Mouse (Mus musculus) hindbrain, embryonic 15.5 days (tissue): ENCODE data around the gene S100pbp. TPM values are rescaled to one million over a fixed set of nuclear protein-coding genes. Genes with fewer than 3 reads are reported as not detected.

Experiments used
- ATAC-seq: fragments of 200-750 bp; cut with Nextera tagmentation; 2 replicates; pipeline ENCODE4 v1.8.0; 2017; ENCODE audit warnings: low read depth, moderate number of reproducible peaks, moderate TSS enrichment; ENCODE audit not compliant: low FRiP score
- H3K27ac ChIP-seq: fragments of 300-500 bp; sonication (generic); replicated peaks from 2 replicates; pipeline ENCODE4 v1.5.1; 2015; ENCODE audit warnings: mild to moderate bottlenecking, inconsistent platforms
- H3K27me3 ChIP-seq: fragments of 300-500 bp; sonication (generic); 2 replicates; pipeline ENCODE4 v1.6.1; 2015; ENCODE audit warnings: control low read depth, inconsistent platforms
- H3K36me3 ChIP-seq: fragments of 300-500 bp; sonication (generic); 2 replicates; pipeline ENCODE4 v1.6.1; 2015; ENCODE audit warnings: control low read depth, inconsistent platforms
- H3K4me1 ChIP-seq: fragments of 300-500 bp; sonication (generic); replicated peaks from 2 replicates; pipeline ENCODE4 v1.6.1; 2015; ENCODE audit warnings: control low read depth, inconsistent platforms
- H3K4me2 ChIP-seq: fragments of 300-500 bp; sonication (generic); 2 replicates; pipeline ENCODE4 v1.6.1; 2015; ENCODE audit warnings: moderate library complexity, mild to moderate bottlenecking, inconsistent platforms
- H3K4me3 ChIP-seq: fragments of 300-500 bp; sonication (generic); 2 replicates; pipeline ENCODE4 v1.5.1; 2015; ENCODE audit warnings: mild to moderate bottlenecking, inconsistent platforms
- H3K9ac ChIP-seq: fragments of 300-500 bp; sonication (generic); 2 replicates; pipeline ENCODE4 v1.6.1; 2015; ENCODE audit warnings: inconsistent platforms
- H3K9me3 ChIP-seq: fragments of 300-500 bp; sonication (generic); 2 replicates; pipeline ENCODE4 v1.6.1; 2016; ENCODE audit warnings: control low read depth, inconsistent platforms
- WGBS: fragments of 180-500 bp; shearing (Covaris S2); methylation state at CpG from one replicate; pipeline ENCODE4 v1.1.7; 2015; 5-methylcytosine and 5-hydroxymethylcytosine counted together
- polyA plus RNA-seq: library from polyadenylated mRNA; unstranded; fragments of >200 nt; fragmentation: Nextera tagmentation; extraction: Ambion mirVana; gene quantifications from 2 replicates; pipeline ENCODE4 v1.2.1, GENCODE M21; 2015

Gene S100pbp
- polyA plus RNA-seq: 19.6 and 20.5 TPM in 2 replicates

GRCm38 (mm10) chr4:129189542-129190519, at the start of gene S100pbp, which contains the start of gene Yars:
Gene S100pbp (minus strand): TSS chr4:129189727.
Gene Yars (plus strand): TSS chr4:129189760.
- H3K36me3 ChIP-seq: no peaks in the 10 kb centered on the region; the same call in 1 of the 2 replicates
- no peaks in the 10 kb centered on the region for H3K27me3 ChIP-seq
- H3K4me2 ChIP-seq: peak within 1 kb of the TSS; percentile 77
- ATAC-seq: peak; percentile 91
- peak within 1 kb of the TSS; percentile 90 for H3K27ac ChIP-seq
- H3K9me3 ChIP-seq: no peaks in the 10 kb centered on the region
- peak within 1 kb of the TSS; percentile 74 for H3K4me3 ChIP-seq
- peaks cover 31% of the 10 kb centered on the region for H3K4me1 ChIP-seq
- H3K9ac ChIP-seq: peak within 1 kb of the TSS; percentile 76
- under 1% methylated on average over 58 of the region's 58 CpGs for WGBS

GRCm38 (mm10) chr4:129239075-129239474, 49.5 kb upstream of the S100pbp start:
- Histone ChIP-seq H3K4me1 (peaks cover 41% of the 10 kb centered on the region), H3K9me3 (no peaks in the 10 kb centered on the region), H3K4me2 (peak overlapping the region; percentile 90), H3K27ac (peak overlapping the region; percentile 81), H3K4me3 (peak overlapping the region; percentile 77), H3K27me3 (no peaks in the 10 kb centered on the region), H3K9ac (peak overlapping the region; percentile 72), H3K36me3 (no peaks in the 10 kb centered on the region)
- WGBS: 1% methylated on average over 29 of the region's 29 CpGs
- ATAC-seq: peak; percentile 87

DNA sequence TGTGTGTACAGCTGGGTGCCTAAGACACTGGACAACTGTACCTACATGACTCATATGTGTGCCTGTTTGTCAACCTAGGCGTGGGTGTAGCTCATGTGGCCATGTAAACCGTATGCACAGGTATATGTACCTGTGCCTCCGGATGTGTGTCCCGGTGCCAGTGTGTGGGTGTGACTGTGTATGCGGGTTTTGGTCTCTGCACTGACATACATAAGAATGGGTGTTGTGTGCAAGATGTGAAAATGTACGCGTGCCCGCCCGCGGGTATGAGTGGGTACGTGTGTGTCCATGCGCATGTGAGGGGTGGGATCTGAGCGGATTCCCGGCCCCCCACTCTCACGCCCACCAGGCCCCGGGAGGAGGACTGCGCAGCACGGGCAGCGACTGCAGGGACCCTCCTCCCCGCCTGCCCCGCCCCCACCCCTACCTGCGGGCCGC, 49.1 kb upstream of the S100pbp start:
- H3K4me1 ChIP-seq: peaks cover 41% of the 10 kb centered on the region
- peak; percentile 67 for ATAC-seq
- no peaks in the 10 kb centered on the region for H3K27me3 ChIP-seq
- H3K4me3 ChIP-seq: peak overlapping the region; percentile 77
- no peaks in the 10 kb centered on the region for H3K9me3 ChIP-seq
- H3K27ac ChIP-seq: peak overlapping the region; percentile 81
- under 1% methylated on average over 22 of the region's 23 CpGs for WGBS
- H3K36me3 ChIP-seq: no peaks in the 10 kb centered on the region
- peak overlapping the region; percentile 72 for H3K9ac ChIP-seq
- peak overlapping the region; percentile 90 for H3K4me2 ChIP-seq

- Histone ChIP-seq H3K4me2 (peak overlapping the region; percentile 90), H3K4me1 (peaks cover 41% of the 10 kb centered on the region), H3K9ac (peak overlapping the region; percentile 72), H3K9me3 (no peaks in the 10 kb centered on the region), H3K27ac (peak overlapping the region; percentile 81; the same call in 1 of the 2 replicates), H3K27me3 (no peaks in the 10 kb centered on the region), H3K36me3 (no peaks in the 10 kb centered on the region), H3K4me3 (peak overlapping the region; percentile 77)
- ATAC-seq: no peak
- WGBS: 6% methylated on average over 21 of the region's 21 CpGs
Measured at GRCm38 (mm10) chr4:129237843-129238441, 48.4 kb upstream of the S100pbp start.

DNA sequence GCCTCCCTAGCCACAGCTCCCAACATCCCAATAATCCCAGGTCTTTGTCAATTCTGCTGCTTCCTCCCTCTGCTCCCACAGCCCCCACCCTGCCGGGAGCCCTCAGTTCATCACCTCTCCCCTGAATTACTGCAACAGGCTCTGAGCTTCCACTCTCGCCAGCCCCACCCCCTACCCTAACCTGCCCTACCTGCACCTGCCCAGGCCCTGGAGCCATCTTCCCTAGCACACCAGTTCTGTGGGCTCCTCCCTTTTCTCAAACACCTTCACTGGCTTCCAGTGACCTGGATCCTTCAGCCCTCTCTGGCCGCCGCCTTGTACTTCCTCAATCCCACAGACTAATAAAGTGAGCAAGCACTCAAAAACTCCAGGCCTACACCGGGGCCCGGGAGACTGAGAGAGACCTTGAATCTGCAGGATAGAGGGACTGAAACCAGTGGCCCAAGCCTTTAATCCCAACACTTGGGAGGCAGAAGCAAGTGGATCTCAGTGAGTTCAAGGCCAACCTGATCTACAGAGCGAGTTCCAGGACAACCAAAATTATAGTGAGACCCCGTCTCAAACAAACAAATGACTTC, 46.8 kb upstream of the S100pbp start:
- Histone ChIP-seq H3K27ac (no peak overlapping the region), H3K4me2 (no peak overlapping the region), H3K4me3 (no peak overlapping the region), H3K9ac (no peak overlapping the region), H3K36me3 (no peaks in the 10 kb centered on the region), H3K4me1 (peaks cover 29% of the 10 kb centered on the region), H3K27me3 (no peaks in the 10 kb centered on the region), H3K9me3 (no peaks in the 10 kb centered on the region)
- ATAC-seq: no peak
- 85% methylated on average over 8 of the region's 8 CpGs for WGBS

DNA sequence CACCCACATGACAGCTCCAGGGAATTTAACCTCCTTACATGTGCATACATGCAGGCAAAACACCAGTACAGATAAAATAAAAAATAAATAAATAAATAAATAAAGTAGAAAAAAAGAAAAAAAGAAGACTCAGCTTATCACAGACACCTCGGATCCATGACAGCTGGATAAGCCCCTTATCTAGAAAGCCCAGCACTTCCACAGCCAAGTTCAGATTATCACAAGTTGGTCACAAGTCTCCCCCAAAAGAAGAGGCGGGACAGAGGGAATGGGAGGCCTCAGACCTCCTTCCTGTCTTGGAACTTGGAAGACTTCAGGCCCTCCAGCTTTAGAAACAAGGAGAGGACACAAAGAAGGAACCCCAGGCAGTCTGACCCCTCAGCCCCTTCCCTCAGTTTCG, 45.6 kb upstream of the S100pbp start:
- peaks cover 29% of the 10 kb centered on the region for H3K4me1 ChIP-seq
- no peaks in the 10 kb centered on the region for H3K36me3 ChIP-seq
- no peak for ATAC-seq
- 73% methylated on average over 3 of the region's 3 CpGs for WGBS
- H3K9me3 ChIP-seq: no peaks in the 10 kb centered on the region
- no peak overlapping the region for H3K4me2 ChIP-seq
- no peak overlapping the region for H3K9ac ChIP-seq
- no peaks in the 10 kb centered on the region for H3K27me3 ChIP-seq
- H3K27ac ChIP-seq: no peak overlapping the region
- H3K4me3 ChIP-seq: no peak overlapping the region

DNA sequence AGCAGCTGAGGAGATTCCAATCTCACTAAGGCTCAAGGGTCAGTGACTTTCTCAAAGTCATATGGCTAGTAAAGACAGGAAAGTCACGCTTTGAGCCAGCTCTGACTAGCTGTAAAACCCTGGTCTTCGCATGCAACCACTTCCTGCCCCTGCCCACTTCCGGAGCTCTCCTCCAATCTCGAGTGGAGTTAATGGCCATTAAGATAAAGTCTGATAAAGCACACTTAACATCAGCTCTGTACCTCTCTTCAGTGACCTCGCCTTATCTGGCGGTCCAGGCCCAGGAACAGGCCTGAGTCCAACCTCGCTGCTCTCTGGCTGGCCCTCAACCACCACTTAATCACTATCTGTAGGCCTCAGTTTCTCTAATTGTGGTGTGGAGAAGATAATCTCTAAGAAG, 45.0 kb upstream of the S100pbp start:
- H3K4me3 ChIP-seq: no peak overlapping the region
- no peaks in the 10 kb centered on the region for H3K27me3 ChIP-seq
- H3K4me1 ChIP-seq: peaks cover 26% of the 10 kb centered on the region
- H3K9ac ChIP-seq: no peak overlapping the region
- WGBS: 88% methylated on average over 7 of the region's 7 CpGs
- no peak overlapping the region for H3K4me2 ChIP-seq
- no peak overlapping the region for H3K27ac ChIP-seq
- H3K36me3 ChIP-seq: no peaks in the 10 kb centered on the region
- no peaks in the 10 kb centered on the region for H3K9me3 ChIP-seq
- no peak for ATAC-seq

GRCm38 (mm10) chr4:129232561-129233360, 43.2 kb upstream of the S100pbp start:
- no peak overlapping the region for H3K27ac ChIP-seq
- H3K4me2 ChIP-seq: no peak overlapping the region
- no peaks in the 10 kb centered on the region for H3K27me3 ChIP-seq
- H3K9ac ChIP-seq: no peak overlapping the region
- no peak for ATAC-seq
- no peaks in the 10 kb centered on the region for H3K9me3 ChIP-seq
- H3K4me1 ChIP-seq: peaks cover 19% of the 10 kb centered on the region
- 78% methylated on average over 9 of the region's 9 CpGs for WGBS
- H3K4me3 ChIP-seq: no peak overlapping the region
- no peaks in the 10 kb centered on the region for H3K36me3 ChIP-seq

DNA sequence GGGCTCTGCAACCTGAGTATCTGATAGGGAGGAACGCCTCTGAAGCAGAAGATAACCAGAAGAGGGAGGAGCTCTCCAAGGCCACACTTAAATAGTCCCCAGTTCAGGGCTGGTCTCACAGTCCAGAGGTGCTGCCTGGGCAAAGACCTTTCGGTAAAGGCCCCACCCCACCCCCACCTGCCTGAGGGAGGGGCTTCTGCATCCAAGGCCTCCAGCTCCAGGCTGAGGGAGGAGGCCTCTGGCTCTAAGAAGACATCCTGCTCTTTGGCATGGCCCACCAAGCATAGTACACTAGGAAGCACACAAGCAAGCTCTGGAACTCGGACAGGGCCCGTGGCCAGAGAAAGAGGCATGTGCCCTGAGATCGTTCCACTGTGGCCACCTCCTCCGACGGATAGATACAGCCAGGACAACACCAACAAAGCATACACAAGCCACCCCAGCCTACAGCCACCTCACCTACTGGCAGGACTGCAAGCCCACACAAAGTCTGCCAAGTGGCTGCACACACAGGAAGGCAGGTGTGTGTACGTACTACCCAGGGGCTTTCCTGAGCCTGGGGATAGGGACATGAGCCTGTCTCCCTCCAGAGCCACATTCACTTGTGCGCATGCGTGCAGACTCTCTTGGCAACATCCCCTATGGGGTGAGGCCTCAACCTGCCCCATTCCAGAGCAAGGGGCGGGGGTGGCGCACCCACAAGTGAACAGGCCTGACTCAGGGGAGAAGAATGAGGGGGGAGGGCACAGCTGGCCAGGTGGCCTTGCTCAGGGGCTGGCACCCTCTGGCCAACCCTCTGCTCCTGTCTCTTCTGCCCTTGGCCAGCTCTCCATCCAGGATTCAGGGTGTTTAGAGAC, 42.3 kb upstream of the S100pbp start:
- peaks cover 19% of the 10 kb centered on the region for H3K4me1 ChIP-seq
- no peak overlapping the region for H3K4me2 ChIP-seq
- ATAC-seq: no peak
- H3K27me3 ChIP-seq: no peaks in the 10 kb centered on the region
- no peaks in the 10 kb centered on the region for H3K9me3 ChIP-seq
- WGBS: 74% methylated on average over 12 of the region's 12 CpGs
- H3K9ac ChIP-seq: no peak overlapping the region
- no peak overlapping the region for H3K4me3 ChIP-seq
- no peaks in the 10 kb centered on the region for H3K36me3 ChIP-seq
- H3K27ac ChIP-seq: no peak overlapping the region

- Histone ChIP-seq H3K4me2 (no peak overlapping the region), H3K27me3 (no peaks in the 10 kb centered on the region), H3K9me3 (no peaks in the 10 kb centered on the region), H3K4me1 (peaks cover 27% of the 10 kb centered on the region), H3K4me3 (no peak overlapping the region), H3K36me3 (no peaks in the 10 kb centered on the region), H3K27ac (no peak overlapping the region), H3K9ac (no peak overlapping the region)
- ATAC-seq: no peak
- 60% methylated on average over 8 of the region's 8 CpGs for WGBS
Measured at GRCm38 (mm10) chr4:129230926-129231325, 41.4 kb upstream of the S100pbp start.
